Mouse (Mus musculus) ovary, adult 10 weeks (tissue): ENCODE results near the gene Hist1h3c. TPM values are rescaled to one million over a fixed set of nuclear protein-coding genes. Genes with fewer than 3 reads are reported as not detected.

Source experiments
- polyA plus RNA-seq: library from polyadenylated mRNA; stranded (reverse); fragments of 350-450 nt; fragmentation: Illumina TruSeq; extraction: RNeasy Lipid Tissue Mini Kit (QIAGEN cat#74804); gene quantifications from one replicate; pipeline ENCODE4 v1.2.3, GENCODE M21; 2014

The Hist1h3c gene
- polyA plus RNA-seq, result not detected

GRCm38 (mm10) chr13:23745381-23746161 is at the start of gene Hist1h3c:
Gene Hist1h3c (minus strand): TSS chr13:23745602.

GRCm38 (mm10) chr13:23769613-23770012 is 24.2 kb upstream of the Hist1h3c start, which contains the start of gene Trim38:
Gene Trim38 (plus strand): TSS chr13:23769913.

GRCm38 (mm10) chr13:23763586-23764323 is 18.4 kb upstream of the Hist1h3c start, which contains the start of gene Hist1h1a:
Gene Hist1h1a (plus strand): TSS chr13:23763666.

GRCm38 (mm10) chr13:23761871-23762821 is 16.7 kb upstream of the Hist1h3c start, which contains the start of gene Hist1h3a:
Gene Hist1h3a (minus strand): TSS chr13:23762386.

GRCm38 (mm10) chr13:23760972-23761864 is 15.8 kb upstream of the Hist1h3c start, which contains the start of gene Hist1h4a:
Gene Hist1h4a (minus strand): TSS chr13:23761230.

GRCm38 (mm10) chr13:23756790-23757189 is 11.4 kb upstream of the Hist1h3c start, which contains the start of gene Hist1h4b:
Gene Hist1h4b (plus strand): TSS chr13:23757013.

GRCm38 (mm10) chr13:23752067-23752741 is 6.8 kb upstream of the Hist1h3c start, which contains the start of gene Hist1h3b:
Gene Hist1h3b (plus strand): TSS chr13:23752267.

GRCm38 (mm10) chr13:23750839-23751477 is 5.6 kb upstream of the Hist1h3c start, which contains the start of gene Hist1h2ab:
Gene Hist1h2ab (plus strand): TSS chr13:23751126.

GRCm38 (mm10) chr13:23746201-23747080 is 1.0 kb upstream of the Hist1h3c start, which contains the start of gene Hist1h2bb:
Gene Hist1h2bb (plus strand): TSS chr13:23746734.

GRCm38 (mm10) chr13:23738677-23739068 is 6.7 kb downstream of the Hist1h3c start, which contains the start of gene Hist1h1c:
Gene Hist1h1c (plus strand): TSS chr13:23738808.

GRCm38 (mm10) chr13:23710374-23711089 is 34.9 kb downstream of the Hist1h3c start, which contains the start of gene Hfe:
Gene Hfe (minus strand): TSS chr13:23710854.

GRCm38 (mm10) chr13:23698300-23698693 is 47.1 kb downstream of the Hist1h3c start, which contains the start of gene Hist1h4c:
Gene Hist1h4c (minus strand): TSS chr13:23698454.

GRCm38 (mm10) chr13:23695514-23695913 is 49.9 kb downstream of the Hist1h3c start, which contains the start of gene Hist1h1t:
Gene Hist1h1t (plus strand): TSS chr13:23695814.

